Mouse (Mus musculus) liver, embryonic 15.5 days (tissue): Measurements from ENCODE around the gene Zfp710. TPM values are rescaled to one million over a fixed set of nuclear protein-coding genes. Genes with fewer than 3 reads are reported as not detected.

Source experiments
- ATAC-seq: fragments of 200-750 bp; cut with Nextera tagmentation; 2 replicates; pipeline ENCODE4 v1.8.0; 2017; ENCODE audit warnings: moderate number of reproducible peaks, mild to moderate bottlenecking, moderate library complexity; ENCODE audit not compliant: insufficient read depth
- H3K27ac ChIP-seq: fragments of 300-500 bp; sonication (generic); replicated peaks from 2 replicates; pipeline ENCODE4 v1.5.1; 2015; ENCODE audit warnings: mild to moderate bottlenecking, inconsistent platforms
- H3K27me3 ChIP-seq: fragments of 300-500 bp; sonication (generic); 2 replicates; pipeline ENCODE4 v1.6.1; 2015; ENCODE audit warnings: mild to moderate bottlenecking, inconsistent platforms
- H3K36me3 ChIP-seq: fragments of 300-500 bp; sonication (generic); replicated peaks from 2 replicates; pipeline ENCODE4 v1.6.1; 2015; ENCODE audit warnings: moderate library complexity, mild to moderate bottlenecking, inconsistent platforms
- H3K4me1 ChIP-seq: fragments of 300-500 bp; sonication (generic); replicated peaks from 2 replicates; pipeline ENCODE4 v1.6.1; 2015; ENCODE audit warnings: inconsistent platforms
- H3K4me2 ChIP-seq: fragments of 300-500 bp; sonication (generic); 2 replicates; pipeline ENCODE4 v1.6.1; 2015; ENCODE audit warnings: moderate library complexity, mild to moderate bottlenecking, inconsistent platforms
- H3K4me3 ChIP-seq: fragments of 300-500 bp; sonication (generic); replicated peaks from 2 replicates; pipeline ENCODE4 v1.5.1; 2015; ENCODE audit warnings: mild to moderate bottlenecking, inconsistent platforms
- H3K9ac ChIP-seq: fragments of 300-500 bp; sonication (generic); 2 replicates; pipeline ENCODE4 v1.6.1; 2015; ENCODE audit warnings: moderate library complexity, mild to moderate bottlenecking, inconsistent platforms
- H3K9me3 ChIP-seq: fragments of 300-500 bp; sonication (generic); replicated peaks from 2 replicates; pipeline ENCODE4 v1.6.1; 2016; ENCODE audit warnings: inconsistent platforms
- WGBS: fragments of 180-500 bp; shearing (Covaris S2); methylation state at CpG from one replicate; pipeline ENCODE4 v1.1.7; 2015; ENCODE audit warnings: mixed read lengths; ENCODE audit not compliant: insufficient replicate concordance; 5-methylcytosine and 5-hydroxymethylcytosine counted together
- polyA plus RNA-seq: library from polyadenylated mRNA; unstranded; fragments of >200 nt; fragmentation: Nextera tagmentation; extraction: Ambion mirVana; gene quantifications from 2 replicates; pipeline ENCODE4 v1.2.1, GENCODE M21; 2015

Zfp710 gene
- polyA plus RNA-seq, 1 experiment from 2014 or later: 5.6 TPM

GRCm38 (mm10) chr7:80028418-80028720, 3.8 kb downstream of the Zfp710 start:
- H3K4me3 ChIP-seq: peak overlapping the region; percentile 72
- peaks cover 79% of the 10 kb centered on the region for H3K4me1 ChIP-seq
- H3K9me3 ChIP-seq: no peaks in the 10 kb centered on the region
- 33% methylated on average over 3 of the region's 3 CpGs for WGBS
- ATAC-seq: no peak
- H3K27me3 ChIP-seq: peaks cover 54% of the 10 kb centered on the region
- peak overlapping the region; percentile 93 for H3K27ac ChIP-seq
- H3K36me3 ChIP-seq: no peaks in the 10 kb centered on the region
- H3K9ac ChIP-seq: peak overlapping the region; percentile 70; the same call in 1 of the 2 replicates
- H3K4me2 ChIP-seq: peak overlapping the region; percentile 94

DNA sequence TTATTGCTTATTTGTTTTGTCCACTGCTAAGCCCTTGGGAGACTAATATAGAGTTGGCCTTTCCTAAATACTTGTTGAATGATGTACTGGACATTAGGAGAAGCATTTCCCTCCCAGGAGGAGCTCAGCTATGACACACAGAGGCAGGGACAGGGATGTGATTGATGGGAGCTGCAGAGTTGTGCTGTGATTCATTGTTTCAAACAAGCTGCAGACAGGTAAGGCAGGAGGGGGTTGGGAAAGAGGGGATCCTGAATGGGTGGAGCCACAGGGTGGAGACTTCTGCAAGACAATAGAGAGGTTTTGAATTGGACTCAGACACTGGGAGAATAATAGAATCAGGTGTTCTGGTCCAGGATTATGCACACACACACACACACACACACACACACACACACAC, 5.4 kb downstream of the Zfp710 start:
- peak overlapping the region; percentile 94 for H3K4me2 ChIP-seq
- H3K4me1 ChIP-seq: peaks cover 82% of the 10 kb centered on the region
- no peak overlapping the region for H3K27ac ChIP-seq
- no peaks in the 10 kb centered on the region for H3K9me3 ChIP-seq
- peaks cover 38% of the 10 kb centered on the region for H3K27me3 ChIP-seq
- H3K36me3 ChIP-seq: no peaks in the 10 kb centered on the region
- H3K9ac ChIP-seq: no peak overlapping the region
- H3K4me3 ChIP-seq: no peak overlapping the region
- ATAC-seq: no peak

DNA sequence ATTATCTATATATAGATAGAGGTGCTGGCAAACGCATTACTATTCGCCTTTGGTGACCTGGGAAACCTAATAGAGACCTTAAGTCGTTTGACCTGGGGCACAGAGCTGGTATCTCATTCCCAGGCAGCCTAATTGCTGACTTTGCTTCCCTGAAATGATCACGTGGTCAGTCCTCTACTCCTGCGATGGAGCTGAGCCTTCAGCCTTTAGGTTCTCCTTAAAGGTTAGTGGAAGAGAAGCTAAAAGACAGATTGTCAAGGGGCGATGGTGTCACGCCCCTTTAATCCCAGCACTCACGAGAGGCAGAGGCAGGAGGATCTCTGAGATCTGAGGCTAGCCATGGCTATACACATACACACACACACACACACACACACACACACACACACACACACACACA, 5.9 kb downstream of the Zfp710 start:
- H3K36me3 ChIP-seq: no peaks in the 10 kb centered on the region
- no peaks in the 10 kb centered on the region for H3K9me3 ChIP-seq
- ATAC-seq: no peak
- peaks cover 82% of the 10 kb centered on the region for H3K4me1 ChIP-seq
- H3K27me3 ChIP-seq: peaks cover 34% of the 10 kb centered on the region
- WGBS: 61% methylated on average over 8 of the region's 8 CpGs
- H3K4me3 ChIP-seq: no peak overlapping the region
- H3K4me2 ChIP-seq: no peak overlapping the region
- H3K27ac ChIP-seq: no peak overlapping the region
- no peak overlapping the region for H3K9ac ChIP-seq

GRCm38 (mm10) chr7:80030987-80031386, 6.4 kb downstream of the Zfp710 start:
- Histone ChIP-seq H3K4me1 (peaks cover 83% of the 10 kb centered on the region), H3K36me3 (no peaks in the 10 kb centered on the region), H3K4me3 (no peak overlapping the region), H3K27ac (no peak overlapping the region), H3K4me2 (no peak overlapping the region), H3K27me3 (peaks cover 29% of the 10 kb centered on the region), H3K9me3 (no peaks in the 10 kb centered on the region), H3K9ac (no peak overlapping the region)
- no peak for ATAC-seq
- 80% methylated on average over 8 of the region's 8 CpGs for WGBS

GRCm38 (mm10) chr7:80031478-80031877, 6.9 kb downstream of the Zfp710 start:
- peaks cover 84% of the 10 kb centered on the region for H3K4me1 ChIP-seq
- WGBS: 84% methylated on average over 10 of the region's 10 CpGs

DNA sequence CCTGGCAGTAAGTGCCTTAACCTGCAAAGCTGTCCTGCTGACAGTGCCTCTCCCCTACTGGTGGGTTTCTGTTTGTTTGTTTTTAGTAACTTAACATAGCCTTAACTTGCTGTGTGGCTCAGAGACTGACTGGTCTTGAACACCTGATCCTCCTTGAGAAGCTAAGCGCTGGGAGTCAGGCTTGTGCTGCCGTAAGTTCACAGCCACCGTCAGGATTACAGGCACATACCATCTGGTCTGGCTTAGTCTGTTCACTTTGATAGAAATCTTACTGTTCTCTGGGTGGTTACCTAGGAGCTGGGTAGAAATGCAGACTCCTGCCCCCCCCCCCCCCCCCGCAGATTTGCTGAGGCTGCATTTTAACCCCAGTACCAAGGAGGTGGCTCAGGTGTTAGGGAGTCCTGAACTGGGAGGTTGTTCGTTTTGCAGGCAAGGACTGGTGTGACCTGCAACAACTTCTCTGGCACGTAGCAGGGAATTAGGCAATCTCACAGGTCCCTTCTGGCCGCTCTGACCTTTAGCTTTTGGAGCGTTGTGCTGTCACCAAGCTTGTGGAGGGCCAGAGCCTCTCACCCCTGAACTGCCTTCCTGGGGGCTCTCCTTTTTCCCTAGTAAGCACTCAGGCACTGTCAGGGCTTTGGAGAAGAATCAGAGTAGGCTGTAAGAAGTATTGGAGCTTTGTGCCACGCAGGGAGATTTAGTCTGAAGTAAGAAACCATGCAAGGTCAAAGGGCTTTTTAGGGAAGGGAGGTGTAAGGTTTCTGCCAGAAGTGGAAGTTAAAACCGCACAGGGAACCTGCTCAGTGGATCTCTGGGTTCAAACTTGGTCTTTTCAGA, 7.8 kb downstream of the Zfp710 start:
- Histone ChIP-seq H3K27me3 (peaks cover 16% of the 10 kb centered on the region), H3K9me3 (no peaks in the 10 kb centered on the region), H3K9ac (0 out of 2 replicates have a peak overlapping the region, but pooled peaks have one; percentile 3), H3K36me3 (no peaks in the 10 kb centered on the region), H3K27ac (peak overlapping the region; percentile 65), H3K4me2 (peak overlapping the region; percentile 57), H3K4me3 (peak overlapping the region; percentile 25), H3K4me1 (peaks cover 78% of the 10 kb centered on the region)
- peak; percentile 66 for ATAC-seq
- 29% methylated on average over 10 of the region's 10 CpGs for WGBS

More at GRCm38 (mm10) chr7:80031478-80031877, 6.9 kb downstream of the Zfp710 start:
- H3K9ac ChIP-seq: no peak overlapping the region
- H3K27me3 ChIP-seq: peaks cover 24% of the 10 kb centered on the region
- ATAC-seq: no peak
- H3K27ac ChIP-seq: 0 out of 2 replicates have a peak overlapping the region, but pooled peaks have one; percentile 65
- no peak overlapping the region for H3K4me2 ChIP-seq
- no peaks in the 10 kb centered on the region for H3K36me3 ChIP-seq
- H3K9me3 ChIP-seq: no peaks in the 10 kb centered on the region
- no peak overlapping the region for H3K4me3 ChIP-seq

- Histone ChIP-seq H3K4me1 (peaks cover 78% of the 10 kb centered on the region), H3K4me2 (peak overlapping the region; percentile 57), H3K27me3 (peaks cover 9% of the 10 kb centered on the region), H3K4me3 (peak overlapping the region; percentile 25), H3K27ac (peak overlapping the region; percentile 65), H3K9ac (0 out of 2 replicates have a peak overlapping the region, but pooled peaks have one; percentile 15), H3K36me3 (no peaks in the 10 kb centered on the region), H3K9me3 (no peaks in the 10 kb centered on the region)
- WGBS: 19% methylated on average over 9 of the region's 9 CpGs
- ATAC-seq: no peak
Measured at GRCm38 (mm10) chr7:80033064-80033717, 8.6 kb downstream of the Zfp710 start.

GRCm38 (mm10) chr7:80033771-80034170, 9.2 kb downstream of the Zfp710 start:
- 0 out of 2 replicates have a peak overlapping the region, but pooled peaks have one; percentile 15 for H3K9ac ChIP-seq
- H3K4me1 ChIP-seq: peaks cover 75% of the 10 kb centered on the region
- no peaks in the 10 kb centered on the region for H3K9me3 ChIP-seq
- H3K36me3 ChIP-seq: no peaks in the 10 kb centered on the region
- H3K4me3 ChIP-seq: no peak overlapping the region
- H3K27me3 ChIP-seq: peaks cover 4% of the 10 kb centered on the region; the same call in 1 of the 2 replicates
- H3K4me2 ChIP-seq: peak overlapping the region; percentile 57
- 0 out of 2 replicates have a peak overlapping the region, but pooled peaks have one; percentile 6 for H3K27ac ChIP-seq
- ATAC-seq: no peak
- WGBS: 59% methylated on average over 9 of the region's 9 CpGs

DNA sequence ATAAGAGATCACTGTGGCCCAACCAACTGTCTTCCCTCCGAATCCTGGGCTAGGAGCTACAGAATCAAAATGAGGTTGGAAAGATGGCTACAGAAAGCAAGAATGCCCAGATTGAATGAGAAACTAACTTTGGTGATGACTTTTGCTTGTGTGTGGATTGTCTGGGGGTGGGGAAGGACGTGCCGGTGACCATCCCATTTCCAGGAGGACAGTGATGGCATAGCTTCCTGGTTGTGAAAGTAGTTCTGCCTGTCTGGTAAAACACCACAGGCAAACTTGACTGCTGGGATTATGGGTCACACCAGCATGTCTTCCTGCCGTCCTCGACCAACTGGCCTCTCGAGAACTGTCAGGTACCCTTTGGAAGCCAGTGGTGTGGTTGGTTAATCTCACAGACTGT, 10.5 kb downstream of the Zfp710 start:
- H3K27ac ChIP-seq: peak overlapping the region; percentile 38; the same call in 1 of the 2 replicates
- 57% methylated on average over 6 of the region's 6 CpGs for WGBS
- no peaks in the 10 kb centered on the region for H3K27me3 ChIP-seq
- H3K4me3 ChIP-seq: no peak overlapping the region
- no peak overlapping the region for H3K4me2 ChIP-seq
- H3K36me3 ChIP-seq: no peaks in the 10 kb centered on the region
- no peak overlapping the region for H3K9ac ChIP-seq
- peaks cover 63% of the 10 kb centered on the region for H3K4me1 ChIP-seq
- H3K9me3 ChIP-seq: no peaks in the 10 kb centered on the region
- ATAC-seq: no peak

DNA sequence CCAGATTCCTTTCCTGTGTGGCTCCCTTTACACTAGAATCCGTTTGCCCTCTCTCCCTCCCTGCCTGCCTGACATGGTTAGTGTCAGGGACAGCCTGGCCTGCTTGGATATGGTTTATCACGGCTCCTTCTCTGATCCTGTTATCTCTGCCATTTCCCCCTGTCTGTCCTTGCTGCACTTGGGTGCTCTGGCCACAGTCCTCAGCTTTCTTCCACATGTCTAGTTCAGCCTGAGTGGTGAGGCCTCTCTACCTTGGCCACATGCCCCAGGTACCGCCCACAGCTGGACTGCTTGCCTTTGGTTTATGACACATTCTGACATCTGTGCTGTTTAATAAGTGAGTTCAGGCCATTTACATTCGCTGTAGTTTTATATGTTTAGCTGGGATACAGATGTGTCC, 11.1 kb downstream of the Zfp710 start:
- Histone ChIP-seq H3K4me1 (peaks cover 63% of the 10 kb centered on the region), H3K4me3 (no peak overlapping the region), H3K27me3 (no peaks in the 10 kb centered on the region), H3K4me2 (no peak overlapping the region), H3K9me3 (no peaks in the 10 kb centered on the region), H3K9ac (no peak overlapping the region), H3K27ac (0 out of 2 replicates have a peak overlapping the region, but pooled peaks have one; percentile 38), H3K36me3 (no peaks in the 10 kb centered on the region)
- WGBS: 26% methylated on average over 4 of the region's 4 CpGs
- ATAC-seq: 0 out of 2 replicates have a peak, but pooled peaks have one; percentile 10

GRCm38 (mm10) chr7:80039699-80040098, 15.1 kb downstream of the Zfp710 start:
- 75% methylated on average over 8 of the region's 8 CpGs for WGBS
- Histone ChIP-seq H3K4me3 (no peak overlapping the region), H3K9ac (no peak overlapping the region), H3K27ac (no peak overlapping the region), H3K4me2 (no peak overlapping the region), H3K36me3 (no peaks in the 10 kb centered on the region), H3K9me3 (no peaks in the 10 kb centered on the region), H3K27me3 (no peaks in the 10 kb centered on the region), H3K4me1 (peaks cover 39% of the 10 kb centered on the region)
- ATAC-seq: no peak
